Mouse (Mus musculus) kidney, postnatal 0 days (tissue): ENCODE measurements around the gene Tatdn3. TPM values are rescaled to one million over a fixed set of nuclear protein-coding genes. Genes with fewer than 3 reads are reported as not detected.

Experiments
- ATAC-seq: fragments of 200-750 bp; cut with Nextera tagmentation; replicated peaks from 2 replicates; pipeline ENCODE4 v1.8.0; 2017; ENCODE audit warnings: low read depth, moderate number of reproducible peaks, moderate TSS enrichment, moderate library complexity; ENCODE audit not compliant: low FRiP score
- DNase-seq: peaks from one replicate; pipeline ENCODE4 v3.0.0-alpha.2; 2016; ENCODE audit warnings: low spot score
- H3K27ac ChIP-seq: fragments of 300-500 bp; sonication (generic); 2 replicates; pipeline ENCODE4 v1.5.1; 2014; ENCODE audit warnings: mild to moderate bottlenecking
- H3K27me3 ChIP-seq: fragments of 300-500 bp; sonication (generic); 2 replicates; pipeline ENCODE4 v1.6.1; 2014; ENCODE audit warnings: low read length, mixed read lengths; ENCODE audit not compliant: insufficient read depth
- H3K36me3 ChIP-seq: fragments of 300-500 bp; sonication (generic); 2 replicates; pipeline ENCODE4 v1.6.1; 2014; ENCODE audit warnings: low read length, mixed read lengths; ENCODE audit not compliant: insufficient read depth
- H3K4me1 ChIP-seq: fragments of 300-500 bp; sonication (generic); replicated peaks from 2 replicates; pipeline ENCODE4 v1.6.1; 2014; ENCODE audit warnings: antibody characterized with exemption, low read length, mixed read lengths; ENCODE audit not compliant: insufficient read depth
- H3K4me2 ChIP-seq: fragments of 300-500 bp; sonication (generic); 2 replicates; pipeline ENCODE4 v1.6.1; 2014; ENCODE audit warnings: mild to moderate bottlenecking, low read length, moderate library complexity, mixed read lengths
- H3K4me3 ChIP-seq: fragments of 300-500 bp; sonication (generic); replicated peaks from 2 replicates; pipeline ENCODE4 v1.5.1; 2014; ENCODE audit warnings: low read depth, low read length
- H3K9ac ChIP-seq: fragments of 300-500 bp; sonication (generic); 2 replicates; pipeline ENCODE4 v1.6.1; 2014; ENCODE audit warnings: low read depth, low read length
- H3K9me3 ChIP-seq: fragments of 300-500 bp; sonication (generic); replicated peaks from 2 replicates; pipeline ENCODE4 v1.6.1; 2016; ENCODE audit warnings: low read length, inconsistent platforms, mixed read lengths
- CTCF ChIP-seq: IDR thresholded peaks from 2 replicates; pipeline ENCODE4 v1.5.1; 2016; ENCODE audit warnings: antibody characterized with exemption, low read depth, mild to moderate bottlenecking, moderate library complexity
- WGBS: fragments of 180-500 bp; shearing (Covaris S2); extraction: QIAGEN DNeasy Blood & Tissue Kit; methylation state at CpG from one replicate; pipeline ENCODE4 v1.1.7; 2014; 5-methylcytosine and 5-hydroxymethylcytosine counted together
- polyA plus RNA-seq: library from polyadenylated mRNA; unstranded; fragments of >200 nt; fragmentation: Nextera tagmentation; extraction: Ambion mirVana; gene quantifications from 2 replicates; pipeline ENCODE4 v1.2.1, GENCODE M21; 2015

Tatdn3 gene
- polyA plus RNA-seq, 1 experiment from 2014 or later: 16.1 TPM

DNA sequence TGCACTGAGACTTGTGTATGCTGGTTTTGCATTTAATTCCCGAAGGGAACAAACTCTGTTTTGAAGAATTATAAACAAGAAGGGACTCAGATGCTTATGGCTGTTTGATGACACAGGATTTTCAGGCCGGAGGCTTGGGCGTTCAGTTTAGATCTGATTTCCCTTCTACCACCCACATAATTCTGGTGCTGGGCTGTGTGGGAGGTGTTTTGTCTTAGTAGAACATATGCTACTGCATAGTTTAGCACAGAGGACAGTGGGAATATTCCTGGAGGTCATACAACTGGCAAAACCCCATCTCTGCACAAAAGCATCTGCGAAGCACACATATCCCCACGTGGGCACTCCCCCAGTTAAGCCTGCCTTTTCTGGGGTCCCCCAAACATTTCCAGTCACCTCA lies 30.8 kb upstream of the Tatdn3 start:
- ATAC-seq (no peak), DNase-seq (no peak)
- Histone ChIP-seq H3K4me1 (0 out of 2 replicates have a peak, but pooled peaks cover 5% of the 10 kb centered on the region), H3K36me3 (no peaks in the 10 kb centered on the region), H3K4me3 (no peak overlapping the region), H3K27ac (no peak overlapping the region), H3K9ac (no peak overlapping the region), H3K27me3 (no peaks in the 10 kb centered on the region), H3K9me3 (no peaks in the 10 kb centered on the region), H3K4me2 (no peak overlapping the region)
- TF ChIP-seq CTCF: no peak
- WGBS: 59% methylated on average over 5 of the region's 5 CpGs

GRCm38 (mm10) chr1:191092050-191092449 lies 29.3 kb upstream of the Tatdn3 start:
- 45% methylated on average over 8 of the region's 8 CpGs for WGBS
- DNase-seq (peak; percentile 55), ATAC-seq (no peak)
- Histone ChIP-seq H3K9me3 (no peaks in the 10 kb centered on the region), H3K4me1 (0 out of 2 replicates have a peak, but pooled peaks cover 1% of the 10 kb centered on the region), H3K4me3 (no peak overlapping the region), H3K36me3 (no peaks in the 10 kb centered on the region), H3K27me3 (no peaks in the 10 kb centered on the region), H3K9ac (no peak overlapping the region), H3K4me2 (no peak overlapping the region), H3K27ac (no peak overlapping the region)
- no peak for TF ChIP-seq CTCF

DNA sequence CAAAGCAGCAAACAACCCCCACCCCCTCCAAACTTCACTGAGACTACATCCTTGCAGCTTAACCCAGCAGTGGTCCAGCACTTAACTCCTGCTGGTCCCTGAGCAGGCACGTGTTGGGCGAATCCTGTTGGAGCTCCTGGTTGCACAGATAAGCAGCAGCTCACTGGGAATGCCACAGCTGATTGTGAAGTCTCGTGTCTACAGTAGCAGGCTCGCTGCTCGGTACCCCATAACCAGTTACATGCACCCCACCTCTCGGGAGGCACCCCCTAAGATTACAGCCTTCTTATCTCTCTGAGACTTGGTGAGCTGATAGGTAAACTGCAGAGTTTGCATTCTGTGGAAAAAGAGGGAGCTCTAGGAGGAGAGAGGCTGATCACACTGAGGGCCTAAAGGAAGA lies 26.6 kb upstream of the Tatdn3 start:
- no peak for TF ChIP-seq CTCF
- no peaks in the 10 kb centered on the region for H3K9me3 ChIP-seq
- H3K4me3 ChIP-seq: no peak overlapping the region
- no peak overlapping the region for H3K4me2 ChIP-seq
- DNase-seq (no peak), ATAC-seq (no peak)
- 75% methylated on average over 6 of the region's 6 CpGs for WGBS
- H3K4me1 ChIP-seq: no peaks in the 10 kb centered on the region
- no peak overlapping the region for H3K27ac ChIP-seq
- no peak overlapping the region for H3K9ac ChIP-seq
- no peaks in the 10 kb centered on the region for H3K27me3 ChIP-seq
- H3K36me3 ChIP-seq: no peaks in the 10 kb centered on the region

DNA sequence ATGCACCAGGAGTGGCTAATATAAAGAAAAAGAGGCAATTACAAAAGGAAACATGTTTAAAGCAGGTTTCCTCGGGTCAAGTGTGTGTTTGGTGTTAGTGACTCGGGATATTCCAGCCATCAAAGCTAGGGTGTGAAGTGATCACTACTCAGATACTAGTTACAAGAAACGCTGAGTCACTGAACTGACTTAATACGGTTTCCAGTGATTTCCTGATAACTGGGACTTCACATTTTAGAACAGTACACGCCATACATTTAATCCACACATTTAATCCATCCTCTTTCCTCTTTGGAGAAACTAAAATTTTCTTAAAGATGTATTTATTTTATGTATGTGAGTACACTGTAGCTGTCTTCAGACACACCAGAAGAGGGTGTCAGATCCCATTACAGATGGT lies 25.2 kb upstream of the Tatdn3 start:
- Histone ChIP-seq H3K4me3 (no peak overlapping the region), H3K4me1 (no peaks in the 10 kb centered on the region), H3K27ac (no peak overlapping the region), H3K4me2 (no peak overlapping the region), H3K9me3 (no peaks in the 10 kb centered on the region), H3K9ac (no peak overlapping the region), H3K27me3 (no peaks in the 10 kb centered on the region), H3K36me3 (no peaks in the 10 kb centered on the region)
- no peak for TF ChIP-seq CTCF
- 75% methylated on average over 5 of the region's 5 CpGs for WGBS
- DNase-seq (no peak), ATAC-seq (no peak)

GRCm38 (mm10) chr1:191086960-191087359 lies 24.2 kb upstream of the Tatdn3 start:
- no peak overlapping the region for H3K4me2 ChIP-seq
- no peak overlapping the region for H3K4me3 ChIP-seq
- peaks cover 4% of the 10 kb centered on the region; the same call in 1 of the 2 replicates for H3K36me3 ChIP-seq
- no peak for TF ChIP-seq CTCF
- H3K27ac ChIP-seq: no peak overlapping the region
- no peak for ATAC-seq
- WGBS: 79% methylated on average over 8 of the region's 8 CpGs
- H3K9me3 ChIP-seq: no peaks in the 10 kb centered on the region
- no peak for DNase-seq
- H3K4me1 ChIP-seq: no peaks in the 10 kb centered on the region
- no peak overlapping the region for H3K9ac ChIP-seq
- no peaks in the 10 kb centered on the region for H3K27me3 ChIP-seq

DNA sequence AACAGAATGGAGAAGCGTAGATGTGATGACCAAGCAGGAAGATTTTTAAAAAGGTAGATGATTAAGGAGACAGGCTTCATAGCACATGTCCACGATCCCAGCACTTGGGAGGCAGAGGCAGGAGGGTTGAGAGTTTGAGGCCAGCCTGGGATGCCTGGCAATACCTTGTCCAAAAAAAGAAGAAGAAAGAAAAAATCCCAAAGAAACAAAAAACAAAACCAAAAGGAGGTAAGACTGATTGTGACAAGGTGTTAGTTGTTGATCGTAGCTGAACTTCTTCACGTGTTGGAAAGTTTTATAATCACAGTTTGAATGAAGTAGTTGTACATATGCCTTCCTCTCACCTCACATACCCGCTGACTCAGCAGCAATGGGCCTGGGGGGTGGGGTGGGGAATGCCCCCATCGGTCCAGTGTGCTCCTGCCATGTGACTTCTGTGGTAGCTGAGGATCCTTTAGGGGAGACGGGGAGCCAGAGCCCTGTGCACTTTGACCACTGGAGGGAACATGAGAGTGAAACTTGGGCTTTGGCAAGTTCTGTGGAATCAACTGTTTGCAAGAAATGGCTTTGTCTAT lies 23.7 kb upstream of the Tatdn3 start:
- H3K36me3 ChIP-seq: peaks cover 9% of the 10 kb centered on the region; the same call in 1 of the 2 replicates
- H3K4me3 ChIP-seq: no peak overlapping the region
- H3K4me1 ChIP-seq: no peaks in the 10 kb centered on the region
- no peak; the same call in 1 of the 2 replicates for TF ChIP-seq CTCF
- H3K4me2 ChIP-seq: no peak overlapping the region
- H3K27me3 ChIP-seq: no peaks in the 10 kb centered on the region
- DNase-seq (no peak), ATAC-seq (no peak)
- H3K27ac ChIP-seq: no peak overlapping the region
- no peak overlapping the region for H3K9ac ChIP-seq
- 83% methylated on average over 7 of the region's 7 CpGs for WGBS
- H3K9me3 ChIP-seq: no peaks in the 10 kb centered on the region

GRCm38 (mm10) chr1:191085597-191085996 lies 22.9 kb upstream of the Tatdn3 start:
- H3K4me3 ChIP-seq: no peak overlapping the region
- H3K9ac ChIP-seq: no peak overlapping the region
- H3K4me1 ChIP-seq: no peaks in the 10 kb centered on the region
- DNase-seq: no peak
- WGBS: 69% methylated on average over 12 of the region's 12 CpGs
- no peak for ATAC-seq
- H3K27me3 ChIP-seq: no peaks in the 10 kb centered on the region
- H3K36me3 ChIP-seq: peaks cover 9% of the 10 kb centered on the region; the same call in 1 of the 2 replicates
- H3K4me2 ChIP-seq: no peak overlapping the region
- TF ChIP-seq CTCF: no peak
- no peak overlapping the region for H3K27ac ChIP-seq
- H3K9me3 ChIP-seq: no peaks in the 10 kb centered on the region
